Mouse (Mus musculus) ES-E14 (cell line): ENCODE measurements at regions not wholly inside any gene's neighbourhood (a gene's known extent, or its start where the extent isn't known, plus 50 kb on each side); places are given as distances from the start of the nearest gene placed in this dataset.

Experiments used
- DNase-seq: peaks from one replicate; pipeline ENCODE4 v3.0.0-alpha.2; 2013; ENCODE audit warnings: low read depth, low spot score
- H3K27ac ChIP-seq: 2 replicates; pipeline ENCODE4 v1.5.1; 2012; ENCODE audit warnings: low read depth, mild to moderate bottlenecking, low read length, moderate library complexity, mixed read lengths; ENCODE audit not compliant: poor library complexity, insufficient read depth, severe bottlenecking
- H3K36me3 ChIP-seq: 2 replicates; pipeline ENCODE4 v1.6.1; 2012; ENCODE audit warnings: mild to moderate bottlenecking, low read length, moderate library complexity, mixed read lengths; ENCODE audit not compliant: control insufficient read depth, poor library complexity, insufficient read depth, severe bottlenecking
- H3K4me1 ChIP-seq, 2 experiments: fragments of 150-350 bp in 1 of 2; sonication (generic) in 1 of 2; 2 replicates each; pipeline ENCODE4 v1.6.1; 2012; ENCODE audit warnings: low read length in 2 of 2, mild to moderate bottlenecking in 1 of 2, mixed read lengths in 1 of 2; ENCODE audit not compliant: control insufficient read depth in 2 of 2, insufficient read depth in 2 of 2, poor library complexity in 1 of 2
- H3K4me3 ChIP-seq, 2 experiments: fragments of 150-350 bp in 1 of 2; sonication (generic) in 1 of 2; 2 replicates each; pipeline ENCODE4 v1.5.1; 2012; ENCODE audit warnings: low read length in 2 of 2, low read depth in 1 of 2, mild to moderate bottlenecking in 1 of 2, mixed read lengths in 1 of 2; ENCODE audit not compliant: insufficient read depth in 1 of 2, poor library complexity in 1 of 2, severe bottlenecking in 1 of 2
- H3K9ac ChIP-seq: 2 replicates; pipeline ENCODE4 v1.6.1; 2012; ENCODE audit warnings: low read depth, mild to moderate bottlenecking, low read length, mixed read lengths; ENCODE audit not compliant: poor library complexity, insufficient read depth, severe bottlenecking
- H3K9me3 ChIP-seq: fragments of 150-350 bp; sonication (generic); 2 replicates; pipeline ENCODE4 v1.6.1; 2012; ENCODE audit warnings: low read depth, mild to moderate bottlenecking, low read length; ENCODE audit not compliant: control insufficient read depth, insufficient read depth
- CHD2 ChIP-seq: IDR thresholded peaks from 2 replicates; pipeline ENCODE4 v1.6.1; 2014; ENCODE audit warnings: mild to moderate bottlenecking, low read depth, low read length, inconsistent platforms
- HCFC1 ChIP-seq: IDR thresholded peaks from 2 replicates; pipeline ENCODE4 v1.6.1; 2012; ENCODE audit warnings: low read length, inconsistent platforms, borderline replicate concordance; ENCODE audit not compliant: insufficient read depth
- MAFK ChIP-seq: IDR thresholded peaks from 2 replicates; pipeline ENCODE4 v1.6.1; 2014; ENCODE audit warnings: mild to moderate bottlenecking, low read depth, low read length, inconsistent platforms; ENCODE audit not compliant: insufficient read depth
- ZC3H11A ChIP-seq: IDR thresholded peaks from 2 replicates; pipeline ENCODE4 v1.6.1; 2012; ENCODE audit warnings: low read depth, mild to moderate bottlenecking, inconsistent platforms, low read length, borderline replicate concordance
- ZNF384 ChIP-seq: IDR thresholded peaks from 2 replicates; pipeline ENCODE4 v1.6.1; 2012; ENCODE audit warnings: low read depth, low read length, inconsistent platforms
- in situ Hi-C, 2 experiments: fragments of 600-800 bp; cut with MboI; formaldehyde crosslinking; loops; one replicate each; pipeline ENCODE4 v1.15.1; 2025; ENCODE audit warnings: low sequenced_read_pairs in 2 of 2, inconsistent platforms in 1 of 2; ENCODE audit not compliant: unreplicated experiment in 2 of 2

DNA sequence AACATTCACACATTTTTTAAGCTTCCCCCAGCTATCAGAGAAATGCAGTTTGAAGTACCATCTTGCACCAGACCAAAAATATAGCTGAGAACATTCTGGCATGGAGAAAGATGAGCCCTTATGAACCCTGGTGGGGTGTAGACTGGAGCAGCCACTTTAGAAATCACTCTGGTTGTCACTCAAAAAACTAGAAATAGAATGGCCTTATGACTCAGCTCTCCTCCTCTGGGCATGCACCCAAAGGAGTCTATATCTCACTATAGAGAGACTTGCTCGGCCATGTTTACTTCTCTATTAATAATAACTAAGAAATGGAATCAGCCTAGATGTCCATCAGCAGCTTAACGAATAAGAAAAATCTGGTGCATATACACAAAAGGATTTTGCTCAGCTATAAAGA, 436.5 kb upstream of the Rgma start:
- Histone ChIP-seq H3K36me3 (no peaks in the 10 kb centered on the region), H3K9ac (no peak overlapping the region), H3K27ac (no peak overlapping the region), H3K9me3 (no peaks in the 10 kb centered on the region), H3K4me1 (no peaks in the 10 kb centered on the region), H3K4me3 (no peak overlapping the region)
- in situ Hi-C loops: no loop called here
- no peak for DNase-seq
- TF ChIP-seq MAFK: no peak
- no peak for TF ChIP-seq CHD2
- TF ChIP-seq ZNF384: no peak
- TF ChIP-seq ZC3H11A: no peak
- TF ChIP-seq HCFC1: no peak

DNA sequence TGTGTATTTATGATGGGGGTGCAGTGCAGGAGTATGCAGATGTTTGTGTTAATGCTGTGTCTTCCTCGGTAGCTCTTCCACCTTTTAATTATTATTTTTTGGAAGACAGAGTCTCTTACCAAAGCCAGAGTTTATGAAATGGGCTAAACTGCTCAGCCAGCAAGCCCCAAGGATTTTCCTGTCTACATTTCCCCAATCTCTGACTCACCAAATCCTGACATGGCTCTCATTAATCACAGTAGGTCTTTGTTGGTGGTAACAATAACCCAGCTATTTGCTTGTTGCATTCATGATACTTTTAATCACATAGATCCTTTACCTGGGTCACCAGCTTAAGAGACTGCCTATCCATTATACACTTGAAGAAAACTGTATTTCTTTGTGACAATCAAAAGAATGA, 427.8 kb upstream of the Rgma start:
- no peak overlapping the region for H3K4me3 ChIP-seq
- no peaks in the 10 kb centered on the region for H3K4me1 ChIP-seq
- H3K36me3 ChIP-seq: no peaks in the 10 kb centered on the region

DNA sequence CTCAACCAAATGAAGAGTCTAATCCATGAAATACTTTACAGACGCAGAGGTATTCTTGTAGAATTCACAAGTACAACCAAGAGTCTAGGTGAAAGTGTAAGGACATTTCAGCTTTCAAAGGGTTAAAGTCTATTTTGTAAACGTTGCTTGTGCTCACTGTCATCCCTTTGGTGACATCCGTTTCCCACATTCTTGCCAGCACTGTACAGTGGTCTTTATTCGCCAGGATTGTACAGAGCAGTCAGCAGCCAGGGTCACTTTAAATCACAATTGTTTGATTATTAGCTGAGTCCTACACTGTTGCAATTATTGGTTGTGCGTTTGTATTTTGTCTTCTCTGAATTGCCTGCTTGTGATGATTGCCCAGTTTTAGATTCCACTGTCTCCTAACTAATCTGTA, 427.3 kb upstream of the Rgma start:
- Histone ChIP-seq H3K36me3 (no peaks in the 10 kb centered on the region), H3K9ac (no peak overlapping the region), H3K4me3 (no peak overlapping the region), H3K9me3 (no peaks in the 10 kb centered on the region), H3K4me1 (no peaks in the 10 kb centered on the region), H3K27ac (no peak overlapping the region)
- DNase-seq: no peak
- in situ Hi-C loops: no loop called here
- TF ChIP-seq MAFK (no peak), ZNF384 (no peak), CHD2 (no peak), ZC3H11A (no peak), HCFC1 (no peak)

More for the DNA sequence above, 427.8 kb upstream of the Rgma start:
- TF ChIP-seq MAFK (no peak), HCFC1 (no peak), ZC3H11A (no peak), ZNF384 (no peak), CHD2 (no peak)
- in situ Hi-C loops: no loop called here
- Histone ChIP-seq H3K9ac (no peak overlapping the region), H3K27ac (no peak overlapping the region), H3K9me3 (no peaks in the 10 kb centered on the region)
- no peak for DNase-seq

DNA sequence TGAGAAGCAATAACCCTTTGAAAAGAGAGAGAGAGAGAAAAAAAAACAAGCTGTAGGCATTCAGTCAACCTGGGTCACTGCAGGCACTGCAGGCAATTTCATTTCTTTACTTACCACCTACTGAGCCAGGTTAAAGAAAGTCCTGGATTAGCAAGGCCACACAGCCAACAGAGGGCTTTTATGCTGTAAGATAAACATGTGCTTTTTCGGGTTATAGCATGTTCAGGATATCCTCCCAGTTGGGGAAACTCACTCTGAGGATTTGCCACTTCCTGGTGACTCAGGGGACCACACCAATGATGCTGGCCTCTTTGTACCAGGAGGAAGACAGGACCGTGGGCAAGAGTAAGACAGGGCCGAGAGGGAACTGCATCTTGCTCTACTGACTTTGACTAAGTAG, 426.6 kb upstream of the Rgma start:
- Histone ChIP-seq H3K9me3 (no peaks in the 10 kb centered on the region), H3K4me1 (no peaks in the 10 kb centered on the region), H3K27ac (no peak overlapping the region), H3K9ac (no peak overlapping the region), H3K4me3 (no peak overlapping the region), H3K36me3 (no peaks in the 10 kb centered on the region)
- TF ChIP-seq ZNF384 (no peak), MAFK (no peak), ZC3H11A (no peak), CHD2 (no peak), HCFC1 (no peak)
- in situ Hi-C loops: no loop called here
- DNase-seq: no peak

DNA sequence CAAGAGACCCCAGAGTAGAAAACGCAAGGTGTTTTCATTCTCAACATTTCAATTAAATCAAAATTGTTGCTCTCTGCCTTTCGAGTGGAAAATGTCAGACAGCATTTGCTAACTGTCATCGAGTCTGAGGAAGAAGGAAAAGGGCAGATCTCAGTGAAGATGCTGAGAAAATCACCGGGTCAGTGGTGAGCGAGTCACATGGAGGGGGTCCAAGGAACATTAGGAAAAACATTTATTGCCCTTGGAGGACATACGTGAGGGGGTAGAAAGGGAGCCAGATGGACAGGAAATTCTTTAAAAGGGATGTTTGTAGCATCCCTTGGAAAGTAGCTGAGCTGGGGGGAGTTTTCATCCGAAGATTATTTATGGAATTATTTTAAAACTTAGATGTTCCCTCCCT, 425.4 kb upstream of the Rgma start:
- Histone ChIP-seq H3K36me3 (no peaks in the 10 kb centered on the region), H3K4me1 (no peaks in the 10 kb centered on the region), H3K4me3 (no peak overlapping the region), H3K27ac (no peak overlapping the region), H3K9me3 (no peaks in the 10 kb centered on the region), H3K9ac (no peak overlapping the region)
- TF ChIP-seq CHD2 (no peak), ZC3H11A (no peak), MAFK (no peak), HCFC1 (no peak), ZNF384 (no peak)
- in situ Hi-C loops: no loop called here
- no peak for DNase-seq
